Mouse (Mus musculus) WW6 (cell line): ENCODE measurements around the gene Sdr39u1.

Source experiments
- DNase-seq: peaks from one replicate; pipeline ENCODE4 v3.0.0-alpha.2; 2013; ENCODE audit warnings: low read depth, low spot score

The Sdr39u1 gene

DNA sequence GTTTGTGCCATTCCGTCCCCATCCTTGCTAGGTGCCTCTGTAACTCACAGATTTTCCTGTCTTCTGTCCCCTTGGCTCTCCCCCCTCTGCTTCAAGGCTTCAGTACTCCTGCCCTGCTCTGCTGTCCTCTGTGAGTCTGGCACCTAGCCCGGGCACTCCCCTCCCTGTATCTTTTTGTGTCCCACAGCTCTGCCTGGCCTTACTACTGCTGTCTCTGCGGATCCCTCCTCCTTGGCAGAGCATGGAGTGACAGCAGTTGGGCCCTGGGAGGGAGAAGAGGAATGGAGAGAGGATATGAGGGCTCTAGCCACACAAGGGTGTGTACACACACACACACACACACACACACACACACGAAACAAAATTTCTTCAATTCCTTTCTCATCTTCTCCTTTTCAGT, 15.9 kb downstream of the Sdr39u1 start, which contains the start of gene Cbln3:
Gene Cbln3 (minus strand): TSS at position 227 of the 400 bp plus-strand sequence.
- no peak for DNase-seq

- DNase-seq, result no peak
Measured at GRCm38 (mm10) chr14:55883663-55884062, 16.4 kb downstream of the Sdr39u1 start.

DNA sequence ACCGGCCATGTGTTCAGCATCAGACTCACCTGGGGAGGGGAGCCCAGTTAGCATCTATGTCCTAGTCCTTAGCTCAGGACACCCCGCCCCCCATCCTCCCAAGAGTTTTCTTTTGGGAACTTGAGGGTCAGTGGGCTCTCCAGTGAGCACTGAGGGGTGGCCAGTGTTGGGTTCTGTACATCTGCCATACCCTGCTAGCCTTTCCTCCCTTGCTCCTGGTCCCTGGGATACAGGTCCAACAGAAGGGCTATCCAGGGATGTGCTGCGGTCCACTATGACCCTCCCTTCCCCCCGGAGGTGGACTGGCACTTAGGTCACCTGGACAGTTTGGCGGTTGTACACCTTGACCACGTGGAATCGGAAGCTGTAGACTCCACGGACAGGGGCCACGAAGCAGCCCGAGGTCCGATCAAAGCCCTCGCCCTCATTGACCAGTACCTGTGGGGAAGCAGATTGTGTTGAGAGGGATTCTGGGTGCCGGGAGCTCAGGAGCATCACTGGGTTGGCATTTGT, 16.9 kb downstream of the Sdr39u1 start:
- DNase-seq, result no peak

DNA sequence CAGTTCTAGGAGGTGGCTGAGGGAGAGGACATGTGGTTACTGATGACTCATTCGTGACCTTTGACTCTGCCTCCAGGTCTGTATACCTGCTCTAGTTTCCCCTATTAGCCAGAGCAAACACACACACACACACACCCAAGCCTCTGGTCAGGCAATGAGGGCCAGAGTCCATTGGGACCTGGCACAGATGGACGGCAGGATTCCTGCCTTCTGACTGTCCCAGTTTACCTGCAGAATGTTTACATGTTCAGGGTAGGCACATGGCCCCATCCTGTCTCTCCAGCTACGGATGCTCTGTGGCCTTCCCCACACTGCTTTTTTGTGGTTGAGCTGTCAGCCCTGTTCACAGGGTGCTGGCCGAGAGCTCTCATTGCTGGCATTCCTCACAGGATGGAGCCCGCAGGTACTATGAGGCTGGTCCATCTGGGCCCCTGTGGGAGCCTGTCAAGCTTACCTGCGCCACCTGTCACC, 17.9 kb downstream of the Sdr39u1 start:
- DNase-seq, result no peak

DNA sequence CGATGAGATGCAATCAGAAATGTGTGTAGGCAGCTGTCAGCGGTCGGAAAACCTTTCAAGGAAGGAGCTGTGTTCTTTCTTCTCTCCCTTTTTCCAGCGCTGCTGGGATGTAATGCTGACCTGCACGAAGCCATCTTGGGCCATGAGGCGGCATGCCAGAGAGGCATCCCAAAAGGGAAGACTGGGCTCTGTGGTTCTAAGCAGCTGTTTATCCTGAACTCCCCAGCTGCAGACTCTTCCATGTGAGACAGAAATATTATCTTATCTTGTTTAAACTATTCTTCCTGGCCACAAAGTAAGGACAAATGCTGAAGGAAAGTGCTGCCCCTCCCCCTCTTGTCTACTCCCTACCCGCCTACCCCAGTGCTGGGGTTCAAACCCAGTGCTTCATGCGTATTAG, 19.1 kb downstream of the Sdr39u1 start:
- DNase-seq, result no peak

DNA sequence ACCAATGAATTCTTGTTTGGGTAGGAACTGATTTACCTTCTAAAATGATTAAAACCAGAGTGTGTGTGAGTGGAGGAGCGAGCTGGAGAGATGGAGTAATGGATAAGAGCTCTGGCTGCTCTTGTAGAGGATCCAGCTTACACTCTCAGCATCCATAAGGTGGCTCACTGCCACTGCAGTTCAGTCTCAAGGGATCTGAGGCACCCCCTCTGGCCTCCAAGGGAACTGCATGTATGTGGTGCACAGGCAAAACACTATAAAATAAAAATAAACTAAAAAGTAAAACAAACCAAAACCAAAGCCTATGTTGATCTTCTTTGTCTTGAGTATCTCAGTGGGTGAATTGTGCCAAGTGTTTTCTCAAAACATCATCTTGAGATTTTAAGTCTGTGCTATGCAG, 20.5 kb downstream of the Sdr39u1 start:
- DNase-seq, result no peak

- no peak for DNase-seq
Measured at GRCm38 (mm10) chr14:55878316-55878940, 21.7 kb downstream of the Sdr39u1 start.

DNA sequence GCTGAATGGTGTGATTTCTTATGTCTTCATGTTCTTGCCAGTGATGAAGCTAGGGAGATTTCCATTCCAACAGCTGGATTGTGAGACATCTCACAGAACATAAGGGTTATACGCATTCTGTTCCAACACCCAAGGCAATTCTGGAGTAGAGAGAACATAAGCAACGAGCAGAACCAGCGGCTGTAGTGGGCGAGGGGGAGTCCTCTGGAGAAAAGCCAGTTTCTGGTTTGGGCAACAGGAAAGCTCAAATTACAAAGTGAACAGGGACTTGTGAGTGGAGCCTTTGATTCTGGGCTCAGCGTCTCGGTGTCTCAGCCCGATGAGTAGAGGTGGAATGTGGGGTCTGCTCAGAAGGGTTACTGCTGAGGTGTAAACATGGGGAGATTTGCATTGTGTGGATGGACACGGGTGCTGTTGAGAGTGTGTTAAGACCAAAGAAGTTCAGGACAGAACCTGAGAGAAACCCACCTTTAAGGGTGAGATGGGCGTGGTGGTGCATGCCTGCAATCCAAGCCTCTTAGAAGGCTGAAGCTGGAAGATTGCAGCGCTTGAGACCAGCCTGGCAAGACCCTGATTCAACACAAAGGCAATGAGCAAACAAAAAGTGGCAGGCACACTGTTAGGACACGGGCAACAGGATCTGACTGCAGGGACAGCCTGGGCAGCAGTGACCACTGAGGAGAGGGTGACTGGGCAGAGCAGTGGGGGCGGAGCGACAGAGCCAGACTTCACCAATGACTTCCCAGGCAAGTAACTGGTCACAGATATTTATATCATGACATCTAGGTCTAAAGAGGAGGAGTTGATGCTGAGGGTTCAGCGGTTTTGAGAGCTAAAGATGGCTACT, 22.4 kb downstream of the Sdr39u1 start:
- DNase-seq, result no peak

DNA sequence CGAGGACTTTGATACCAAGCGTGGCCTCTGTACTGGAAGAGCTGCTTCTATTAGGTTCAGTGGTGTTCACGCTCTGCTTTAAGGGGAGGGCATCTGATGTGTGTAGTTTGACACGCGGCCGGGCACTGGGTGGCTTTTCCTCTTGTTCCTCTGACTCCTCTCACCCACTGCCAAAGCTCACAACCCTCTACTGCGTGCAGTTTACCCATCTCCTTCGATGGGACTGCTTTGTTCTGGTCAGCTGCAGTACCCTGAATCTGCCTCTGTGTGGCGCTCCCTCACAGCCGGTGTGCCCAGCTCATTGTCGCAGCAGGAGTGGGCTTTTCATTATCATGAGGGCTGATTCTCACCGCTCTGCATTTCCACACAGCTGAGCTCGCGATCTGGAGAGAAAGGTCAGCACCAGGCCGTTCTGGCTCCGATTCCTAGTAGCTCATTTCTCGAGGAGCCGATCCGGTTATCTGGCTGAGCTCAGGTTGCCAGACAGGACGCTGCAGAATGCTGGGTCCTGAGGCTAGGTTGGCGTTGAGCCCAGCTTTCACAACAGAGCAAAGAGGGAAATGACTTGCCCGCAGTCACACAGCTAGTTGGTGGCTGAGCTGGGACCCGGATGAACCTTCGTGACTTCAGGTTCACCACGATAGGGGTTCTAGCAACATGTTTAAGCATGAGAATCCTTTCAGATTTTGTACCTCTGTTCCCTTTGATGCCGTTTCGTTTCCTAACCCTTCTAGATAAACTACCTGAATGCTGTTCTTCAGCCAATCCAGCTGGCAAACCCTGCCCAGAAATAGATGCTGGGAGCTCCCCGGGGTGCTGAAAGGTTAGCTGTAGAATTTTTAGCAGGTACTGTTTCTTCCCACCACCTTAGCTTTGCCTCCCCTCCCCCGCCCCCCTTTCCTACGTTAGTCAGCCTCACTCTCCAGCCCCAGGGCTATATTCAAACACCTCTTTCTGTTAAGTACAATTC, 26.1 kb downstream of the Sdr39u1 start:
- DNase-seq, result no peak

GRCm38 (mm10) chr14:55873242-55873713, 26.8 kb downstream of the Sdr39u1 start:
- DNase-seq, result no peak

- DNase-seq, result no peak
Measured at GRCm38 (mm10) chr14:55872551-55872950, 27.5 kb downstream of the Sdr39u1 start.

- DNase-seq, result no peak
Measured at GRCm38 (mm10) chr14:55872039-55872438, 28.1 kb downstream of the Sdr39u1 start.

GRCm38 (mm10) chr14:55869538-55869937, 30.6 kb downstream of the Sdr39u1 start:
- DNase-seq, result no peak

GRCm38 (mm10) chr14:55868230-55869026, 31.7 kb downstream of the Sdr39u1 start:
- DNase-seq, result no peak

GRCm38 (mm10) chr14:55866962-55867361, 33.1 kb downstream of the Sdr39u1 start:
- no peak for DNase-seq

DNA sequence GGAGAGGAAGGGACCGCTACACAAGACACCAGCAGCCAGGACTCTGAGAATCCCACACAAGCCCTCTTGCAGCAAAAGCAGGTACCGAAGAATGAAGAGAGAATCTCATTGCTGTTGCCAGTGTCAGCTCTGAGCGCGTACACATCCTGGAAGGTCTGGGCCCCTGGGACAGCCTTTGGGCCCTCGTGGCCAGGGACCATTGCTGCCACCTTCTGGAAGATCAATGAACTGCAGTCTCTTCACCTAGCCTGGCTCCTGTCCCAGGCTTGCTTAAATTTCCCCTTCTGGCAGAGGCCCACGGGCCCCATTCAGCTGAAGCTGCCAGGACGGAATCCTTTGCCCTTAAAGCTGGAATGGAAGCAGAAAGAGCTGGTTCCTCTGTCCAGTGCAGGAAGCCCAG, 36.3 kb downstream of the Sdr39u1 start:
- DNase-seq, result peak; percentile 67

- no peak for DNase-seq
Measured at GRCm38 (mm10) chr14:55862970-55863369, 37.1 kb downstream of the Sdr39u1 start.

DNA sequence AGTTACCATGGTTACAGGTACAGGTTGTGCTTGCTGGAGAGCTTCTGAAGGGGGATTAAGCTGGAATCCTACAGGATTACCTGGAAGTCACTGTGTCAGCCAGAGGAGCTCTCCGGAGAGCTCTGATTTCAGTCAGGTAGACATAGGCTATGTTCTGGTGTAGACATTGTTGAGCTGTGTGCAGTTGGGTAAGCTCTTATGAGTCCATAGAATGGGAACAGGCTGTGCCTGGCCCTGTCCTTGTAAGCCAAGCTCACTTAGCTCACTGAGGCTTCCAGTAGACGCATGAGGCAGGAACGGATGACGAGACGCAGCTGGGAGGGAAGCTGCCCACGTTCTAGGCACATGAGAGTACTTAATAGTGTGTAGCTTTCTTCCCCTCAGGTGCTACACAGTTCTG, 37.9 kb downstream of the Sdr39u1 start:
- DNase-seq, result no peak

DNA sequence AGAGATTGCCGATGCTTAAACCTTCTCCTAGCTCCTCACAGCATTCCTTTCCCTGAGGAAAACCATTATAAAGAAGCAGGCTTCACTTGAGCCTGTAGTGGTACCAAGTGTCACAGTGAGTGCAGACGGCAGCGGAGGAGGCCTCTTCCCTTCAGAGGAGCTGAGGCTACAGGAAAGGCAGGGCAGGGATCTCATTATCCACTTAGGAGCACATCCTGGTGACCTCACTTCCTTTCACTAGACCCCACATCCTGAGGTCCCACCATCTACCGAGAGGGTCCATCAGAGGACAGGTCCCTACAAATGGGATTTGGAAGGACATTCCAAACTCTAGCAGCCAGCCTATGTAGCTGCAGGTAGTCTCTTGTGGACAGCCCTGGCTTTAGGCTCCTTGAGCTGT, 42.5 kb downstream of the Sdr39u1 start:
- DNase-seq, result no peak

DNA sequence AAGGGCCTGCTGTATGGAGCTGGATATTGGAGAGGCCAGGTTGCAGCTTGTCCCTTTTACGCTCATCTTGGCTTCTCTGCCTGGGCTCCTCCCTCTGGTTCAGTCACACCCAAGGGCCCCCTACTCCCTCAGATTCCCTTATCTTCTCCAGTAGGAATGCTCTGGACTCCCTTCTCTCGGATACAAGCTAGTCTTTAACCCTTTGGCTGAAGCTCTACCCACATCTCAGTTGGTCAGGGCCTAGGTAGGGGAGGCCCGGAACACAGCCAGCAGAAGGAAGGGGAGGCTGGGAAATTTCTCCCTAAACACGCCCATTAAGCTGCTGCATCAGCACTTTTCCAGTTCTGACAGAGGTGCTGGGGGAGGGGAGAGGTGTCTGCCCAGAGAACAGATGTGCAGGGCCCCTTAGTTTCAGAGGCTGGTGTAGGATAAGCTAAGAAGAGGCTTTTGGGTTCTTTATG, 45.0 kb downstream of the Sdr39u1 start:
- no peak for DNase-seq
